Mouse (Mus musculus) urinary bladder, adult 2 months (tissue): ENCODE measurements around the gene Krtdap. TPM values are rescaled to one million over a fixed set of nuclear protein-coding genes. Genes with fewer than 3 reads are reported as not detected.
"Not testable (repeated sequence)": the region's sequence is repeated elsewhere in the genome, so short reads cannot be mapped to it uniquely, and the experiment has no call there.

Source experiments
- DNase-seq: peaks from one replicate; pipeline ENCODE4 v3.0.0; 2022; ENCODE audit warnings: low spot score
- polyA plus RNA-seq: library from polyadenylated mRNA; depleted of rRNA; stranded (reverse); fragments of >200 nt; gene quantifications from 2 replicates; pipeline ENCODE4 v1.2.3, GENCODE M21; 2012

Gene Krtdap
- polyA plus RNA-seq, 1 experiment = 47.2 TPM

GRCm38 (mm10) chr7:30785721-30786546, 1.8 kb upstream of the Krtdap start:
- no peak for DNase-seq

- no peak for DNase-seq
Measured at GRCm38 (mm10) chr7:30790141-30790540, 2.4 kb downstream of the Krtdap start.

- DNase-seq = no peak
Measured at GRCm38 (mm10) chr7:30791921-30792320, 4.2 kb downstream of the Krtdap start.

- DNase-seq = no peak
Measured at GRCm38 (mm10) chr7:30794921-30795320, 7.2 kb downstream of the Krtdap start.

GRCm38 (mm10) chr7:30796790-30797189, 9.1 kb downstream of the Krtdap start:
- DNase-seq = no peak

- DNase-seq = no peak
Measured at GRCm38 (mm10) chr7:30800653-30801052, 13.0 kb downstream of the Krtdap start.

GRCm38 (mm10) chr7:30803256-30803655, 15.6 kb downstream of the Krtdap start:
- no peak for DNase-seq

GRCm38 (mm10) chr7:30804026-30804715, 16.5 kb downstream of the Krtdap start:
- no peak for DNase-seq

- DNase-seq = no peak
Measured at GRCm38 (mm10) chr7:30805924-30806323, 18.2 kb downstream of the Krtdap start.

GRCm38 (mm10) chr7:30810319-30810718, 22.6 kb downstream of the Krtdap start:
- no peak for DNase-seq

GRCm38 (mm10) chr7:30811757-30812290, 24.1 kb downstream of the Krtdap start:
- no peak for DNase-seq

GRCm38 (mm10) chr7:30812291-30812807, 24.7 kb downstream of the Krtdap start:
- DNase-seq = no peak

GRCm38 (mm10) chr7:30820131-30820530, 32.4 kb downstream of the Krtdap start:
- no peak for DNase-seq

GRCm38 (mm10) chr7:30820854-30821445, 33.3 kb downstream of the Krtdap start:
- no peak for DNase-seq

- DNase-seq = no peak
Measured at GRCm38 (mm10) chr7:30821532-30821931, 33.8 kb downstream of the Krtdap start.

GRCm38 (mm10) chr7:30823675-30824074, 36.0 kb downstream of the Krtdap start, which contains the start of gene Ffar2:
Gene Ffar2, minus strand, starts transcription at chr7:30823775.
- DNase-seq = no peak

GRCm38 (mm10) chr7:30824306-30824705, 36.6 kb downstream of the Krtdap start:
- no peak for DNase-seq

- no peak for DNase-seq
Measured at GRCm38 (mm10) chr7:30826660-30827059, 39.0 kb downstream of the Krtdap start.

- not testable (repeated sequence) for DNase-seq
Measured at GRCm38 (mm10) chr7:30828871-30829270, 41.2 kb downstream of the Krtdap start.

- no peak for DNase-seq
Measured at GRCm38 (mm10) chr7:30829428-30829827, 41.7 kb downstream of the Krtdap start.

GRCm38 (mm10) chr7:30832261-30832660, 44.6 kb downstream of the Krtdap start:
- no peak for DNase-seq

- DNase-seq = not testable (repeated sequence)
Measured at GRCm38 (mm10) chr7:30832684-30833083, 45.0 kb downstream of the Krtdap start.
